Mouse (Mus musculus) E14TG2a.4 (cell line): ENCODE data around the gene Zbtb20.

ENCODE experiments used
- CTCF ChIP-seq: conservative IDR thresholded peaks from 2 replicates; pipeline ENCODE4 v1.5.1; 2014; ENCODE audit warnings: low read length
- NANOG ChIP-seq: IDR thresholded peaks from 2 replicates; pipeline ENCODE4 v1.6.1; 2014; ENCODE audit warnings: borderline replicate concordance, low read length, mixed read lengths
- POU5F1 ChIP-seq: IDR thresholded peaks from 2 replicates; pipeline ENCODE4 v1.6.1; 2014; ENCODE audit warnings: low read length, borderline replicate concordance

DNA sequence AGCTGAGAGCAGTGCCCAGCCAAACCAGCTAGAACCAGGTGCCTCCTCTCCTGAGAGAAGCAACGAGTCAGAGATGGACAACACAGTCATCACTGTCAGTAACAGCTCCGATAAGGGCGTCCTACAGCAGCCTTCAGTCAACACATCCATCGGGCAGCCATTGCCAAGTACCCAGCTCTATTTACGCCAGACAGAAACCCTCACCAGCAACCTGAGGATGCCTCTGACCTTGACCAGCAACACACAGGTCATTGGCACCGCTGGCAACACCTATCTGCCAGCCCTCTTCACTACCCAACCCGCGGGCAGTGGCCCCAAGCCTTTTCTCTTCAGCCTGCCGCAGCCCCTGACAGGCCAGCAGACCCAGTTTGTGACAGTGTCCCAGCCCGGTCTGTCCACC, 734.7 kb downstream of the Zbtb20 start:
- TF ChIP-seq CTCF (no peak), POU5F1 (no peak), NANOG (no peak)
